Mouse (Mus musculus): ENCODE results near the gene Anxa5. TPM values are rescaled to one million over a fixed set of nuclear protein-coding genes. Genes with fewer than 3 reads are reported as not detected.
A peak's percentile ranks its signal among the peaks of the same experiment; 100 is the strongest.

Anxa5 gene
- polyA plus RNA-seq, 1 experiment from 2014 or later: 247 TPM

DNA sequence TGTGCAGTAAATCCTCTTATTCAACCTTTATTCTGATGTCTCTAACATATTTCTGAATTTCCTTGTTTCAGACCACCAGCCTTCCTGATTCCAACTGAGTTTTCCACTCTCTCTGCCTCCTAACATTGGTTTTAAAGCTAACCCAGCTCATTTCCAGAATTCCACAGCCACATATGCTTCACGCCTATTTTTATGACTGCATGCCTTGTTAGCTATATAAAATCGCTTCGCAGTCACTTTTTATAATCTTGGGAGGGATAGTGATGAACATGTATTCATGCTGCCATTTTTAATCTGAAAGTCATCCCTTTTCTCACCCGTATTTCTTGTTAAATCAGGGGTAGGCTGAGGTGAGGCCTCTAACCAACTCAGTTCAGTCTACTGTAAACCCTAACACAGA lies 8.6 kb upstream of the Anxa5 start:
- 78% methylated on average over 4 of the region's 4 CpGs for WGBS
- Histone ChIP-seq H3K4me2 (replicated peaks) (no peak overlapping the region), H3K36me3 (no peaks in the 10 kb centered on the region), H3K4me1 (replicated peaks) (peaks cover 14% of the 10 kb centered on the region), H3K4me3 (replicated peaks) (no peak overlapping the region), H3K9ac (no peak overlapping the region), H3K9me3 (no peaks in the 10 kb centered on the region), H3K27ac (no peak overlapping the region), H3K27me3 (replicated peaks) (no peaks in the 10 kb centered on the region)
- no peak for ATAC-seq

DNA sequence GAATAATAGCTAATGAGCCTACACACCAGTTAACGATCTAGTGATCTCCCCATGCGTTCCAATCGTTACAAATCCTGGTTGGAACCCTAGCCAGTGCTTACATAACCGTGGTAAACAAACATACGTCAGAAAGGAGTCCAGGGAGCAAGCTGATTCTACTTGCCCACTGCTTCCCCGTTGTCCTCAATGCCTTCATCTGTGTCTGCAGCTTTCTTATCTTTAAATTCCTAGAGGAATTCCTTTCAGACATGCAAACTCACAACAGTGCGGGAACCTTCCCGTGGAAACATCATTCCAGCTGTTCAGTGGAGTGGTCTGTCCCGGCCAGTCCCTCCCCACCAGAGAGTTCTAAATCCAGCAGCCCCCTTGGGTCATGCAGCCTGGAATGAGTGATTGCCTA lies 7.2 kb upstream of the Anxa5 start:
- peak overlapping the region; percentile 24; the same call in 1 of the 2 replicates for H3K4me2 ChIP-seq (replicated peaks)
- H3K27ac ChIP-seq: peak overlapping the region; percentile 44
- 0 out of 2 replicates have a peak, but pooled peaks have one; percentile 21 for ATAC-seq
- H3K9me3 ChIP-seq: no peaks in the 10 kb centered on the region
- H3K36me3 ChIP-seq: no peaks in the 10 kb centered on the region
- H3K27me3 ChIP-seq (replicated peaks): no peaks in the 10 kb centered on the region
- H3K4me3 ChIP-seq (replicated peaks): no peak overlapping the region
- 19% methylated on average over 9 of the region's 9 CpGs for WGBS
- H3K9ac ChIP-seq: no peak overlapping the region
- H3K4me1 ChIP-seq (replicated peaks): peaks cover 14% of the 10 kb centered on the region

DNA sequence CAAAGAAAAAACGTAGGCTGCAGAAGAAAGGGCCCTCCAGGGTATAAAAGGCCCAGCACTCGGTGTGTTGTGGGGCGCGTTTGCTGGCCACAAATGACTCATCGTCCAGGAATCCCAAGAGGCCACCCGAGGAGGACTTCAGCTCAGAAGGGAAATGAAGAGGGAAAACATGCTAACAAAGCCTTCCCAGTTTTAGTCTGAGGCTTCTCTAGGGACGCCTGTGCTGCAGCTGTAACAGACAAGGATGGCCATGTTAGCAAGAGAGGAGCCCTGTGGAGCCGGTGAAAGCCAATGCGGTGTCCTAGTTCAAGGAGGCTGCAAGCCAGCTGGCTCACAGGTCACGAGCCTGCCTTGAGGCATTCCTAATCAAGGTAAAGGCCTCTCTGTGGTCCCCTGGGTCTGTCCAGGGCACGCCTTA lies 6.1 kb upstream of the Anxa5 start:
- Histone ChIP-seq H3K4me1 (replicated peaks) (peaks cover 14% of the 10 kb centered on the region), H3K27ac (peak overlapping the region; percentile 89), H3K36me3 (no peaks in the 10 kb centered on the region), H3K4me2 (replicated peaks) (peak overlapping the region; percentile 47), H3K9ac (no peak overlapping the region), H3K4me3 (replicated peaks) (no peak overlapping the region), H3K9me3 (no peaks in the 10 kb centered on the region), H3K27me3 (replicated peaks) (no peaks in the 10 kb centered on the region)
- WGBS: 13% methylated on average over 11 of the region's 11 CpGs
- ATAC-seq: peak; percentile 89

DNA sequence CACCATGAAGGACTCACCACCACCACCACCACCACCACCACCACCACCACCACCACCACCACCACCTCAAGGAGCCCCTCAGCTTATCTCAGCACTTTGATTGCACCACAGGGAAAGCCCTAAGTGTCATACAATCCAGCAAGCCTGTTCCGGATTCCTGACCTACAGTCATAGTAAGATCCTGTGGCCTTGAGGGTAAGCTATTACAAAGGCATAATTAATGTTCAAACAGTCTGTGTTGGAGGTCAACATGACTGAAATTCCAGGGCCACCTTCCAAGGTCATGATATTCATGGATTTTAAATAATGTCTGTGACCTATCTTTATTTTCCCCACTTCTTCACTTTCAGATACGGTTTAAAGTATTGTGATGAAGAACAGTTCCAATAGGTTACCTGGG lies 4.8 kb upstream of the Anxa5 start:
- no peaks in the 10 kb centered on the region for H3K9me3 ChIP-seq
- H3K9ac ChIP-seq: no peak overlapping the region
- 78% methylated on average over 2 of the region's 2 CpGs for WGBS
- H3K27ac ChIP-seq: no peak overlapping the region
- H3K4me1 ChIP-seq (replicated peaks): peaks cover 14% of the 10 kb centered on the region
- H3K4me2 ChIP-seq (replicated peaks): no peak overlapping the region
- ATAC-seq: no peak
- no peak overlapping the region for H3K4me3 ChIP-seq (replicated peaks)
- no peaks in the 10 kb centered on the region for H3K36me3 ChIP-seq
- H3K27me3 ChIP-seq (replicated peaks): no peaks in the 10 kb centered on the region

DNA sequence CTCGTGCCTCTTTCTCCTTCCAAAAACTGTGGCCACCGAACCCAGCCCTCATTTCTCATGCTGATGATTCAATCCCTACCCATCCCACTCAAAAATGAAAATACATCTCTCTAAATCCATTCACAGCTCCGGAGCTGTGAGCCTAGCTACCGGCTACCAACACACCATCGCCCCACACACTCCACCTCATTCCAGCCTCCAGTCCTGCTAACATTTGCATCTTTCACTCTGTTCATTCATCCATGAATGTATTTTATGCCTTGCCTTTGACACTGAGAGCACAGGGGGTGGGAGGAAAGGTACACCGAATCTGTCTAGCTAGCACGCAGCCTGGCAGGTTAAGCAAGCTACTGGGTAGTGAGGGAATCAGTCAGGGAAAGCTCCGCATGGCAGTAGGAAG lies 3.1 kb upstream of the Anxa5 start:
- H3K36me3 ChIP-seq: no peaks in the 10 kb centered on the region
- H3K27me3 ChIP-seq (replicated peaks): no peaks in the 10 kb centered on the region
- peaks cover 14% of the 10 kb centered on the region for H3K4me1 ChIP-seq (replicated peaks)
- ATAC-seq: no peak
- H3K27ac ChIP-seq: no peak overlapping the region
- H3K4me2 ChIP-seq (replicated peaks): no peak overlapping the region
- no peaks in the 10 kb centered on the region for H3K9me3 ChIP-seq
- 90% methylated on average over 8 of the region's 8 CpGs for WGBS
- no peak overlapping the region for H3K4me3 ChIP-seq (replicated peaks)
- no peak overlapping the region for H3K9ac ChIP-seq

DNA sequence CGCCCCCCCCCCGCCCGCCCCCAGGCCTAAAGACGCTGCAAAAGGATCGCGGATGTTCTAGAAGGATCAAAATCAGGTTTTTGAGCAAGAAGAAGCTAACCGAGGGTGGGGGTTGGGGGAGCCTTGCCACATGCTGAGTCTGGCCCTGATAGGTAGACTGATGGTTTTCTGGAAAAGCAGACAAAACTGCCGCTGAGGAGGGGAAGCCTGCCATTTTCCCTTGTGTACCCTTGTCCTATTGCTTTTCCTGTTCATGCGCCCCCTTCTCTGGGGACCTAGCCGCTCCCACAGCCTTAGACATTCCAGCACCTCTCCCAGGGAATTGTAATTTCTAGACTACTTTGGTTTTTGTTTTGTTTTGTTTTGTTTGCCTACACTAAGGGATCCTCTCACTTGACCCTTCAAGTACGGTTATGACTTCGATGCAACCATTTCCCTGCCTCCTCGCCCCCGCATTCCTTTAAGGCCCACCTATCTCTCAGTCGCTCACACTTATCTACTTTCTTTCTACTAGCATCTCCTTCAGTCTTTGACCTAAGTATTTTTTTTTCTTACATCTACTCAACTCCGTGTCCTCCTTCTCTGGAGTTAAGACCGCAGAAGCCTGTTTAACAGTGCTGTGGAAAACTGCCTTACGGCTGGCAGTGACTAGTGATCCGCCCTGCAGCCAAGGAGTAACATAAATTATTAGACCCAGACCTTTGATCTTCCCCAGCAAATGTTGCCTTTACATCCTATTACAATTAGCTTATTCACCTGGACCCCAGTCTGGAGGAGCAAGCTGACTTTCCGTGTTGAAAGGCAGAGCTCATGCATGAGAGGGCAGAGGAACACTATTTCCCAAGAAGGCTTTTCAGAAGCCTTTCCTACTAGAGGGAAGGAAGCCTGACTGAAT lies 814 bp upstream of the Anxa5 start:
- H3K27ac ChIP-seq: peak overlapping the region; percentile 90
- peaks cover under 1% of the 10 kb centered on the region; the same call in 1 of the 2 replicates for H3K4me1 ChIP-seq (replicated peaks)
- H3K9me3 ChIP-seq: no peaks in the 10 kb centered on the region
- peak overlapping the region; percentile 75 for H3K4me3 ChIP-seq (replicated peaks)
- H3K36me3 ChIP-seq: no peaks in the 10 kb centered on the region
- H3K4me2 ChIP-seq (replicated peaks): peak overlapping the region; percentile 84
- peak overlapping the region; percentile 66 for H3K9ac ChIP-seq
- H3K27me3 ChIP-seq (replicated peaks): no peaks in the 10 kb centered on the region
- peak; percentile 13; the same call in 1 of the 2 replicates for ATAC-seq
- WGBS: 32% methylated on average over 20 of the region's 20 CpGs

DNA sequence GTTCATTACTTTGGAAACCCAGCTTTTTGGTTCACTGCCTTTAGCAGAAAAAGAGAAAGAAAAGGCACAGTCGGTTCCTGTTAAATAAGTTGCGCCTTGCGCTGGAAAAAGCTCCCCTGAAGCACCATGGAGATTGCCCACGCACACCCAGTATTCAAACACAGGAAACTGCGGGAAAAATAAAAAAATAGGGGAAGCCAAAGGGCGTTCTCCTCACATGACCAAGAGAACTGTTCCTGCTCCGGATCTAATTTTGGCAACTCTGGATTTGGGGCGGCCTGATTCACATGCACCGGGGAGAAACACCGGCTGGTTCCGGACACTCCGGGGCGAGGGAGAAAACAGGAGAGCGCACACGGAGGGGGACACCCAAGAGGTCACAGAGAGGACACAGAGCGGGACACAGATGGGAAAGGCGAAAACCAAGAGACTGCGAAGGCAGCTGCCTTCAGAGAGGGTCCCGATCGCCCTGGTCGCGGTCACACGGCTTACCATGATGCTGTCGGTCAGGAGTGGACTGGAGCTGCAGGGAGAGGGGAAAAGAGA lies 683 bp downstream of the Anxa5 start:
- WGBS: 1% methylated on average over 24 of the region's 24 CpGs
- peak overlapping the region; percentile 84 for H3K4me2 ChIP-seq (replicated peaks)
- H3K36me3 ChIP-seq: no peaks in the 10 kb centered on the region
- no peaks in the 10 kb centered on the region for H3K27me3 ChIP-seq (replicated peaks)
- no peaks in the 10 kb centered on the region for H3K4me1 ChIP-seq (replicated peaks)
- peak overlapping the region; percentile 90 for H3K27ac ChIP-seq
- H3K4me3 ChIP-seq (replicated peaks): peak overlapping the region; percentile 75
- H3K9me3 ChIP-seq: no peaks in the 10 kb centered on the region
- H3K9ac ChIP-seq: peak overlapping the region; percentile 66
- ATAC-seq: no peak

DNA sequence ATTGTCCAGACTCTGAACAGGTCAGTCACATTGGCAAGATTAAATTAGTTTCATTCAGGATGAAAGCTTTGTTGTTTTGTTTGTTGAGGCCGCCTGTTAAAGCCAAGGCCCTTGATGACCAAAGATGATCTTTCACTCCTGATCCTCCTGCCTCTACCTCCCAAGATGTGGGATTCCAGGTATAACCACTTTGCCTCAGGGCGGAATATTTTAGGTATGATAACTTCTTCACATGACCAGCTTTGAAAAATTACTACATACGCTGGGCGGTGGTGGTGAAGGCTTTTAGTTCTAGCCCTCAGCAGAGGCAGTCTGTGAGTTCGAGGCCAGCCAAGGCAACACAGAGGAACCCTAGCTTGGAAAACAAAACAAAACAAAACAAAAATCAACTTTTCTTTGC lies 1.3 kb downstream of the Anxa5 start:
- Histone ChIP-seq H3K4me3 (replicated peaks) (peak overlapping the region; percentile 75; the same call in 1 of the 2 replicates), H3K27ac (no peak overlapping the region), H3K9me3 (no peaks in the 10 kb centered on the region), H3K4me1 (replicated peaks) (no peaks in the 10 kb centered on the region), H3K36me3 (no peaks in the 10 kb centered on the region), H3K4me2 (replicated peaks) (peak overlapping the region; percentile 84), H3K27me3 (replicated peaks) (no peaks in the 10 kb centered on the region), H3K9ac (no peak overlapping the region)
- no peak for ATAC-seq
- 82% methylated on average over 5 of the region's 5 CpGs for WGBS

DNA sequence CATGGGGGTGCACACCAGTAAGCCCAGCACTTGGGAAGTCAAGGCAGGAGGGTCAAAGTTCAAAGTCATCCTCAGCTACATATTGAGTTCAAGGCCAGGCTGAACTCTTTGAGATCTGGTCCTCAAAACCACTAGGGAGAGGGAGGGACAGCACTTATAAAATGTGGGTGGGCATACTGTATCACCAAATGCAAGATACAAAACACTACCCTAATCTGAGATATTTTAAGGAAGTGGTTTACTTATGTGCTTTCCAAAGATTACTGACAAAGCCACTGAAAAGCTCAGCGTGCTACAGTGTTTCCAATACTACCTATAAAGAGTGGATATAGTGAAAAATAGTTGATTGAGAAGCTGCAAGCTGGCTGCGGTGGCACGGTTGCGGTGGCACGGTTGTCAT lies 2.5 kb downstream of the Anxa5 start:
- Histone ChIP-seq H3K4me3 (replicated peaks) (no peak overlapping the region), H3K9ac (no peak overlapping the region), H3K4me2 (replicated peaks) (no peak overlapping the region), H3K27ac (no peak overlapping the region), H3K36me3 (no peaks in the 10 kb centered on the region), H3K9me3 (no peaks in the 10 kb centered on the region), H3K27me3 (replicated peaks) (no peaks in the 10 kb centered on the region), H3K4me1 (replicated peaks) (no peaks in the 10 kb centered on the region)
- no peak for ATAC-seq
- 94% methylated on average over 5 of the region's 5 CpGs for WGBS

DNA sequence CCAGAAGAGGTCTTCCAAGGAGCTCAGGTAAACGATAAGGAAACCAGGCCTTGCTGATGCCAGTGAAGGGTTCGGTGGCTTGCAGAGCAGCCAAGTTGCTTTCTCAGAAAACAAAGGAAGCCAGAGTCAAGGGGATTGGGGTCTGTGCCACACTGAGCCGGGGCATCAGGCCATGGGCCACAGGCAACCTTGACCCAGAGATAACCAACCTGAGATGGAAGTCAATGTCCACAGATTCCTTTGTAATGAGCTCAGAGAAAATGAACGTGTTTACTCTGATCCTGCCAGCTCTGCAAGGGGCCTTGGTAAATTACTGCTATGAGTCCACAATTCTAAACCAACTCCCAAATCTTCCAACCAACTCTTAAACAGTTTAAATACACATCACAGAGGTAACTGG lies 3.8 kb downstream of the Anxa5 start:
- Histone ChIP-seq H3K9ac (no peak overlapping the region), H3K36me3 (no peaks in the 10 kb centered on the region), H3K4me1 (replicated peaks) (no peaks in the 10 kb centered on the region), H3K27me3 (replicated peaks) (no peaks in the 10 kb centered on the region), H3K4me2 (replicated peaks) (no peak overlapping the region), H3K4me3 (replicated peaks) (no peak overlapping the region), H3K9me3 (no peaks in the 10 kb centered on the region), H3K27ac (no peak overlapping the region)
- no peak for ATAC-seq
- WGBS: 56% methylated on average over 4 of the region's 4 CpGs

DNA sequence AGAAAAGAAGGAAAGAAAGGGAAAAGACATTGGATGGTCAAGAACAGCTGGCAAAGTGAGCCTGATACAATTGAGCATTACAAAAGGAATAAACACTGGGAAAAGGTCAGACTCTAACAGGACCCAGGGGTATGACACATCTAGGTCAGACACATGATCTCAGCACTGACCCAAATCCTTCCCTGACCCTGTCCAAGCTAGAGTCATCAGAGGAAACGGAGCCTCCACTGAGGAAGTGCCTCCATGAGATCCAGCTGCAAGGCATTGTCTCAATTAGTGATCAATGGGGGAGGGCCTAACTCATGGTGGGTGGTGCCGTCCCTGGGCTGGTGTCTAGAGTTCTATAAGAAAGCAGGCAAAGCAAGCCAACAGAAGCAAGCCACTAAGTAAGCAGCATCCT lies 6.8 kb downstream of the Anxa5 start:
- Histone ChIP-seq H3K27me3 (replicated peaks) (no peaks in the 10 kb centered on the region), H3K9me3 (no peaks in the 10 kb centered on the region), H3K4me3 (replicated peaks) (no peak overlapping the region), H3K9ac (no peak overlapping the region), H3K4me2 (replicated peaks) (no peak overlapping the region), H3K4me1 (replicated peaks) (no peaks in the 10 kb centered on the region), H3K27ac (no peak overlapping the region), H3K36me3 (no peaks in the 10 kb centered on the region)
- no peak for ATAC-seq
- whole genome bisulfite sequencing: 62% methylated on average over 2 of the region's 2 CpGs

DNA sequence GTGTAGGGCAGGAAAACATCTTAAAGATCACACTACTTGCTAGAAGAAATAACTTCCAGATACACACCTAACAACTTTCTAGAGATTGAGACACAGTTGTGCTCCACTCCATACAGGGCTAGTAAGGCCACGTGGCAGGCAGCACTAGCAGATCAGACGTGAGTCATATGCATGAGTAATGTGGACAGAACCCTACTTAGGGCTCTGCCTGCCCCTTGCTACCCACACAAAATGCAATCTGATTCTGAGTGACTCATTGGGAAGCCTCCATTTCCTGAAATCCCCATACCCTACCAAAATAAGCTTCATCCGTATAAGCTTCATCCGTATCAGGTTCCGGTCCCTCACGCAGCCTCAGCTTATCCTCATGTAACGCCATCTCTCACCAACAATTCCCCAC lies 8.1 kb downstream of the Anxa5 start:
- Histone ChIP-seq H3K9ac (no peak overlapping the region), H3K4me3 (replicated peaks) (no peak overlapping the region), H3K27me3 (replicated peaks) (no peaks in the 10 kb centered on the region), H3K4me2 (replicated peaks) (no peak overlapping the region), H3K9me3 (no peaks in the 10 kb centered on the region), H3K36me3 (no peaks in the 10 kb centered on the region), H3K27ac (no peak overlapping the region), H3K4me1 (replicated peaks) (no peaks in the 10 kb centered on the region)
- WGBS: 83% methylated on average over 7 of the region's 7 CpGs
- ATAC-seq: peak; percentile 58; the same call in 1 of the 2 replicates

DNA sequence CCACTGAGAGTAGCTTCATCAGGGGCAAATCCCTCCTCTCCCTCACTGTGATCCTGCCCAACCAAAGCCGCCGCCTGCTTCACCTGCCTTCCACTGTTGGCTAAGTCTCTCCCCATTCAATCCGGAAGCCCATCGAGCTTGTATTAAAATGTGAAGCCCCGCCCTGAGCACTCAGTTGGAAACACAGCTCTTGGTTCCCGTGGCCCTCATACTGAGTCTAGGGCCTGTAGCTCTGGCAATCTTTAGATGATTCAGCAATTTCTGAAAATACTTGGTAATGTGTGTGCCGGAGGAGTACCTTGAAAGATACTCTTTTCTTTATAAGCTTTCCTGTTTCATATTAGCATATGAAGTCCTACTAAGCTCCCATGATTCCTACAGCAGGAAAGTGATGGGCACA lies 10.2 kb downstream of the Anxa5 start:
- Histone ChIP-seq H3K4me3 (replicated peaks) (no peak overlapping the region), H3K27ac (no peak overlapping the region), H3K4me1 (replicated peaks) (no peaks in the 10 kb centered on the region), H3K9ac (no peak overlapping the region), H3K36me3 (no peaks in the 10 kb centered on the region), H3K9me3 (no peaks in the 10 kb centered on the region), H3K4me2 (replicated peaks) (no peak overlapping the region), H3K27me3 (replicated peaks) (no peaks in the 10 kb centered on the region)
- 56% methylated on average over 7 of the region's 7 CpGs for WGBS
- no peak for ATAC-seq
